Mouse (Mus musculus) liver, embryonic 15.5 days (tissue): ENCODE results near the gene Tnks1bp1. TPM values are rescaled to one million over a fixed set of nuclear protein-coding genes. Genes with fewer than 3 reads are reported as not detected.

ENCODE experiments used
- ATAC-seq: fragments of 200-750 bp; cut with Nextera tagmentation; 2 replicates; pipeline ENCODE4 v1.8.0; 2017; ENCODE audit warnings: moderate number of reproducible peaks, mild to moderate bottlenecking, moderate library complexity; ENCODE audit not compliant: insufficient read depth
- H3K27ac ChIP-seq: fragments of 300-500 bp; sonication (generic); replicated peaks from 2 replicates; pipeline ENCODE4 v1.5.1; 2015; ENCODE audit warnings: mild to moderate bottlenecking, inconsistent platforms
- H3K27me3 ChIP-seq: fragments of 300-500 bp; sonication (generic); 2 replicates; pipeline ENCODE4 v1.6.1; 2015; ENCODE audit warnings: mild to moderate bottlenecking, inconsistent platforms
- H3K36me3 ChIP-seq: fragments of 300-500 bp; sonication (generic); replicated peaks from 2 replicates; pipeline ENCODE4 v1.6.1; 2015; ENCODE audit warnings: moderate library complexity, mild to moderate bottlenecking, inconsistent platforms
- H3K4me1 ChIP-seq: fragments of 300-500 bp; sonication (generic); replicated peaks from 2 replicates; pipeline ENCODE4 v1.6.1; 2015; ENCODE audit warnings: inconsistent platforms
- H3K4me2 ChIP-seq: fragments of 300-500 bp; sonication (generic); 2 replicates; pipeline ENCODE4 v1.6.1; 2015; ENCODE audit warnings: moderate library complexity, mild to moderate bottlenecking, inconsistent platforms
- H3K4me3 ChIP-seq: fragments of 300-500 bp; sonication (generic); replicated peaks from 2 replicates; pipeline ENCODE4 v1.5.1; 2015; ENCODE audit warnings: mild to moderate bottlenecking, inconsistent platforms
- H3K9ac ChIP-seq: fragments of 300-500 bp; sonication (generic); 2 replicates; pipeline ENCODE4 v1.6.1; 2015; ENCODE audit warnings: moderate library complexity, mild to moderate bottlenecking, inconsistent platforms
- H3K9me3 ChIP-seq: fragments of 300-500 bp; sonication (generic); replicated peaks from 2 replicates; pipeline ENCODE4 v1.6.1; 2016; ENCODE audit warnings: inconsistent platforms
- WGBS: fragments of 180-500 bp; shearing (Covaris S2); methylation state at CpG from one replicate; pipeline ENCODE4 v1.1.7; 2015; ENCODE audit warnings: mixed read lengths; ENCODE audit not compliant: insufficient replicate concordance; 5-methylcytosine and 5-hydroxymethylcytosine counted together
- polyA plus RNA-seq: library from polyadenylated mRNA; unstranded; fragments of >200 nt; fragmentation: Nextera tagmentation; extraction: Ambion mirVana; gene quantifications from 2 replicates; pipeline ENCODE4 v1.2.1, GENCODE M21; 2015

The Tnks1bp1 gene
- polyA plus RNA-seq, 1 experiment from 2014 or later: 5.1 TPM

GRCm38 (mm10) chr2:85091325-85091724 lies 43.5 kb downstream of the Tnks1bp1 start:
- H3K27me3 ChIP-seq: no peaks in the 10 kb centered on the region
- no peak overlapping the region for H3K27ac ChIP-seq
- H3K36me3 ChIP-seq: no peaks in the 10 kb centered on the region
- no peak overlapping the region for H3K4me2 ChIP-seq
- no peak overlapping the region for H3K4me3 ChIP-seq
- H3K9ac ChIP-seq: no peak overlapping the region
- no peak for ATAC-seq
- peaks cover 9% of the 10 kb centered on the region; the same call in 1 of the 2 replicates for H3K4me1 ChIP-seq
- no peaks in the 10 kb centered on the region for H3K9me3 ChIP-seq
- WGBS: 70% methylated on average over 4 of the region's 4 CpGs

- no peak overlapping the region for H3K4me2 ChIP-seq
- WGBS: 67% methylated on average over 1 of the region's 1 CpGs
- no peak overlapping the region for H3K9ac ChIP-seq
- peak overlapping the region; percentile 48; the same call in 1 of the 2 replicates for H3K27ac ChIP-seq
- peak; percentile 71 for ATAC-seq
- H3K9me3 ChIP-seq: no peaks in the 10 kb centered on the region
- H3K4me1 ChIP-seq: peaks cover 9% of the 10 kb centered on the region; the same call in 1 of the 2 replicates
- no peak overlapping the region for H3K4me3 ChIP-seq
- H3K27me3 ChIP-seq: no peaks in the 10 kb centered on the region
- H3K36me3 ChIP-seq: no peaks in the 10 kb centered on the region
Observed at GRCm38 (mm10) chr2:85093376-85093775, 45.6 kb downstream of the Tnks1bp1 start.

GRCm38 (mm10) chr2:85095906-85096305 lies 48.1 kb downstream of the Tnks1bp1 start:
- peak overlapping the region; percentile 57 for H3K27ac ChIP-seq
- 0 out of 2 replicates have a peak, but pooled peaks cover 5% of the 10 kb centered on the region for H3K4me1 ChIP-seq
- no peaks in the 10 kb centered on the region for H3K36me3 ChIP-seq

GRCm38 (mm10) chr2:85098014-85098413 lies 50.2 kb downstream of the Tnks1bp1 start:
- no peaks in the 10 kb centered on the region for H3K9me3 ChIP-seq
- no peak overlapping the region for H3K4me2 ChIP-seq
- 0 out of 2 replicates have a peak, but pooled peaks cover 5% of the 10 kb centered on the region for H3K4me1 ChIP-seq
- no peak overlapping the region for H3K27ac ChIP-seq
- no peak overlapping the region for H3K9ac ChIP-seq
- WGBS: 54% methylated on average over 2 of the region's 2 CpGs
- ATAC-seq: no peak
- no peaks in the 10 kb centered on the region for H3K36me3 ChIP-seq
- H3K4me3 ChIP-seq: no peak overlapping the region
- no peaks in the 10 kb centered on the region for H3K27me3 ChIP-seq

More at GRCm38 (mm10) chr2:85095906-85096305, 48.1 kb downstream of the Tnks1bp1 start:
- no peak overlapping the region for H3K9ac ChIP-seq
- H3K9me3 ChIP-seq: no peaks in the 10 kb centered on the region
- H3K4me3 ChIP-seq: no peak overlapping the region
- ATAC-seq: peak; percentile 24; the same call in 1 of the 2 replicates
- 58% methylated on average over 5 of the region's 5 CpGs for WGBS
- H3K27me3 ChIP-seq: no peaks in the 10 kb centered on the region
- no peak overlapping the region for H3K4me2 ChIP-seq

- Histone ChIP-seq H3K4me1 (0 out of 2 replicates have a peak, but pooled peaks cover 5% of the 10 kb centered on the region), H3K9me3 (no peaks in the 10 kb centered on the region), H3K36me3 (no peaks in the 10 kb centered on the region), H3K27me3 (no peaks in the 10 kb centered on the region), H3K4me2 (no peak overlapping the region), H3K27ac (0 out of 2 replicates have a peak overlapping the region, but pooled peaks have one; percentile 20), H3K9ac (no peak overlapping the region), H3K4me3 (no peak overlapping the region)
- peak; percentile 36; the same call in 1 of the 2 replicates for ATAC-seq
- 44% methylated on average over 7 of the region's 7 CpGs for WGBS
Observed at GRCm38 (mm10) chr2:85098824-85099511, 51.1 kb downstream of the Tnks1bp1 start.

- no peak overlapping the region for H3K4me2 ChIP-seq
- H3K4me1 ChIP-seq: no peaks in the 10 kb centered on the region
- ATAC-seq: no peak
- H3K9me3 ChIP-seq: no peaks in the 10 kb centered on the region
- H3K27ac ChIP-seq: no peak overlapping the region
- H3K27me3 ChIP-seq: no peaks in the 10 kb centered on the region
- H3K9ac ChIP-seq: no peak overlapping the region
- H3K36me3 ChIP-seq: no peaks in the 10 kb centered on the region
- WGBS: 58% methylated on average over 8 of the region's 8 CpGs
- no peak overlapping the region for H3K4me3 ChIP-seq
Observed at GRCm38 (mm10) chr2:85103201-85103600, 55.4 kb downstream of the Tnks1bp1 start.

- H3K9ac ChIP-seq: no peak overlapping the region
- H3K9me3 ChIP-seq: no peaks in the 10 kb centered on the region
- H3K4me3 ChIP-seq: no peak overlapping the region
- H3K4me2 ChIP-seq: no peak overlapping the region
- no peaks in the 10 kb centered on the region for H3K4me1 ChIP-seq
- no peak for ATAC-seq
- WGBS: 23% methylated on average over 11 of the region's 11 CpGs
- H3K36me3 ChIP-seq: no peaks in the 10 kb centered on the region
- H3K27me3 ChIP-seq: no peaks in the 10 kb centered on the region
- H3K27ac ChIP-seq: no peak overlapping the region
Observed at GRCm38 (mm10) chr2:85105426-85106013, 57.7 kb downstream of the Tnks1bp1 start.

- 36% methylated on average over 7 of the region's 7 CpGs for WGBS
- H3K4me1 ChIP-seq: no peaks in the 10 kb centered on the region
- no peak for ATAC-seq
- H3K9me3 ChIP-seq: no peaks in the 10 kb centered on the region
- no peak overlapping the region for H3K9ac ChIP-seq
- no peaks in the 10 kb centered on the region for H3K36me3 ChIP-seq
- no peak overlapping the region for H3K4me2 ChIP-seq
- no peak overlapping the region for H3K4me3 ChIP-seq
- no peaks in the 10 kb centered on the region for H3K27me3 ChIP-seq
- no peak overlapping the region for H3K27ac ChIP-seq
Observed at GRCm38 (mm10) chr2:85106068-85106790, 58.4 kb downstream of the Tnks1bp1 start.

GRCm38 (mm10) chr2:85106941-85107340 lies 59.1 kb downstream of the Tnks1bp1 start:
- Histone ChIP-seq H3K9ac (no peak overlapping the region), H3K27ac (no peak overlapping the region), H3K4me3 (no peak overlapping the region), H3K9me3 (no peaks in the 10 kb centered on the region), H3K27me3 (no peaks in the 10 kb centered on the region), H3K4me1 (no peaks in the 10 kb centered on the region), H3K36me3 (no peaks in the 10 kb centered on the region), H3K4me2 (no peak overlapping the region)
- ATAC-seq: no peak
- WGBS: 49% methylated on average over 4 of the region's 4 CpGs

GRCm38 (mm10) chr2:85110288-85110875 lies 62.6 kb downstream of the Tnks1bp1 start:
- no peak for ATAC-seq
- Histone ChIP-seq H3K9me3 (no peaks in the 10 kb centered on the region), H3K4me1 (no peaks in the 10 kb centered on the region), H3K4me3 (no peak overlapping the region), H3K9ac (no peak overlapping the region), H3K4me2 (no peak overlapping the region), H3K27ac (no peak overlapping the region), H3K27me3 (no peaks in the 10 kb centered on the region), H3K36me3 (no peaks in the 10 kb centered on the region)
- WGBS: 64% methylated on average over 9 of the region's 9 CpGs
